In the genomic region with DNA sequence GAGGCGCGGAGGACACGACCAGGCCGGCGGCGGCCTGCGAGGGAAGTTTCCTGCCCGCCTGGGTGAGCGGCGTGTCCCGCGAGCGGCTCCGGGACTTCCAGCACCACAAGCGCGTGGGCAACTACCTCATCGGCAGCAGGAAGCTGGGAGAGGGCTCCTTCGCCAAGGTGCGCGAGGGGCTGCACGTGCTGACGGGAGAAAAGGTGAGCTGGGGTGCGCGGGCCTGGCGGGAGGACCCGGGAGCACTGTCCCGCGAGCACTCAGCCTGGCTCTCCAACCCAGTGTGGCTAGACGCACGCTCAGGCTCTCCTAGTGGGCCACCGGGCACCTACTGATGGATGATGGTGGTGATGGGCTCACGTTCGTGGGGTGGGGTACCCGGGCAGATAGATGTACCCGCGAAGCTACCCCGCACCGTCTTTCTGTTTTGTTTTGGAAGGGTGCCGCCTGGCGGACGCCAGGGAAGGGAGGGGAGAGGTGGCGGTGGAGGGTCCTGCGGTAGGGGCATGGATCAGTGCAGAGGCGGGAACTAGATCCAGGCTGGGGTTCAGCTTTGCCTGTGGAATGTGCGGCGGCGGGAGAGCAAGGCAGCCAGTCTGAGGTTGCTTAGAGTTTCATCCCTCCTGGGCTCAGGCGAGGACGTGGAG, we compare ENCODE assay signal across 7 mouse cellular contexts. TPM values are rescaled to one million over a fixed set of nuclear protein-coding genes. Genes with fewer than 3 reads are reported as not detected.
DNase-seq lines count a peak whose midpoint lies in the region; ATAC-seq and TF ChIP-seq lines count a peak whose summit lies in the region.

No protein-coding gene starts in this region.

- peak; percentile 33 for TF ChIP-seq CTCF in ES-Bruce4 (IDR thresholded peaks at IDR 0.05; ENCODE audit: low read depth, low read length)

- no peaks in the 10 kb centered on the region for H3K4me1 ChIP-seq in ES-Bruce4 (ENCODE audit: control insufficient read depth, insufficient read depth, low read length)
- peaks cover 48% of the 10 kb centered on the region for H3K4me1 ChIP-seq in forebrain, embryonic 10.5 days
- H3K4me1 ChIP-seq in midbrain, embryonic 11.5 days (ENCODE audit: control insufficient read depth, insufficient read depth, low read length): peaks cover 22% of the 10 kb centered on the region
- peaks cover 24% of the 10 kb centered on the region for H3K4me1 ChIP-seq in stomach, embryonic 14.5 days (ENCODE audit: control insufficient read depth, insufficient read depth, low read length)

- H3K27ac ChIP-seq in ES-Bruce4 (ENCODE audit: insufficient read depth, low read length): no peak overlapping the region
- H3K27ac ChIP-seq in forebrain, embryonic 10.5 days: peak overlapping the region; percentile 97
- H3K27ac ChIP-seq in midbrain, embryonic 11.5 days (ENCODE audit: low read depth, low read length): peak overlapping the region; percentile 97
- H3K27ac ChIP-seq in stomach, embryonic 14.5 days (ENCODE audit: low read length): peak overlapping the region; percentile 96

- DNase-seq in adrenal gland, postnatal 10 days: peak; percentile 65
- peak; percentile 82 for DNase-seq in forebrain, embryonic 10.5 days (ENCODE audit: extremely low spot score, low spot score)
- peak; percentile 79 for DNase-seq in left cerebral cortex, postnatal 4 days
- peak; percentile 97 for DNase-seq in midbrain, embryonic 11.5 days (ENCODE audit: low spot score, missing footprints)

- H3K36me3 ChIP-seq in ES-Bruce4 (ENCODE audit: control insufficient read depth, insufficient read depth, low read length, poor library complexity, severe bottlenecking): no peaks in the 10 kb centered on the region
- peaks cover 29% of the 10 kb centered on the region for H3K36me3 ChIP-seq in forebrain, embryonic 10.5 days (replicated peaks)
- H3K36me3 ChIP-seq in midbrain, embryonic 11.5 days (ENCODE audit: control insufficient read depth, insufficient read depth, low read length): peaks cover 15% of the 10 kb centered on the region
- peaks cover 6% of the 10 kb centered on the region; the same call in 1 of the 2 replicates for H3K36me3 ChIP-seq in stomach, embryonic 14.5 days (ENCODE audit: control insufficient read depth, insufficient read depth, low read length)

- H3K9me3 ChIP-seq in ES-Bruce4 (replicated peaks; ENCODE audit: control insufficient read depth, insufficient read depth, low read length, poor library complexity, severe bottlenecking): no peaks in the 10 kb centered on the region
- peaks cover 18% of the 10 kb centered on the region for H3K9me3 ChIP-seq in forebrain, embryonic 10.5 days
- no peaks in the 10 kb centered on the region for H3K9me3 ChIP-seq in midbrain, embryonic 11.5 days (ENCODE audit: control insufficient read depth, low read length)
- H3K9me3 ChIP-seq in stomach, embryonic 14.5 days (ENCODE audit: control insufficient read depth, low read depth, low read length): peaks cover 6% of the 10 kb centered on the region; the same call in 1 of the 2 replicates

- peak overlapping the region; percentile 81 for H3K4me3 ChIP-seq in ES-Bruce4 (ENCODE audit: low read depth, low read length)
- H3K4me3 ChIP-seq in forebrain, embryonic 10.5 days: peak overlapping the region; percentile 93
- H3K4me3 ChIP-seq in midbrain, embryonic 11.5 days (ENCODE audit: low read depth, low read length): peak overlapping the region; percentile 89
- H3K4me3 ChIP-seq in stomach, embryonic 14.5 days (ENCODE audit: low read depth, low read length): peak overlapping the region; percentile 89

- ATAC-seq in hematopoietic stem cell, adult 5-6 weeks (replicated peaks in 1 of 2; ENCODE audit: insufficient read depth in 1 of 2, low FRiP score in 2 of 2, low TSS enrichment in 1 of 2, low read depth in 1 of 2, poor library complexity in 2 of 2, severe bottlenecking in 2 of 2): peak; percentile 34 to 48; a peak in 3 of 4 replicates
- ATAC-seq in midbrain, embryonic 11.5 days (ENCODE audit: low FRiP score): peak; percentile 64
- peak; percentile 47 for ATAC-seq in stomach, embryonic 14.5 days (ENCODE audit: insufficient number of reproducible peaks, insufficient read depth, low FRiP score, low read depth)

- WGBS in forebrain, embryonic 10.5 days: under 1% methylated on average over 49 of the region's 49 CpGs
- under 1% methylated on average over 49 of the region's 49 CpGs for WGBS in midbrain, embryonic 11.5 days
- whole genome bisulfite sequencing in stomach, embryonic 14.5 days: under 1% methylated on average over 47 of the region's 49 CpGs

- H3K27me3 ChIP-seq in ES-Bruce4 (ENCODE audit: control insufficient read depth, insufficient read depth, low read length, poor library complexity, severe bottlenecking): peaks cover 2% of the 10 kb centered on the region; the same call in 1 of the 2 replicates
- peaks cover 31% of the 10 kb centered on the region for H3K27me3 ChIP-seq in forebrain, embryonic 10.5 days (ENCODE audit: poor library complexity, severe bottlenecking)
- H3K27me3 ChIP-seq in midbrain, embryonic 11.5 days (ENCODE audit: control insufficient read depth, insufficient read depth, low read length): peaks cover 3% of the 10 kb centered on the region; the same call in 1 of the 2 replicates
- no peaks in the 10 kb centered on the region for H3K27me3 ChIP-seq in stomach, embryonic 14.5 days (ENCODE audit: control insufficient read depth, insufficient read depth, low read length)

- TF ChIP-seq EP300 in ES-Bruce4 (IDR thresholded peaks at IDR 0.05; ENCODE audit: insufficient read depth, low read depth, low read length): no peak

- intact Hi-C loops in left cerebral cortex, postnatal 4 days (cut with DNase I): no loop called here

- H3K4me2 ChIP-seq in midbrain, embryonic 11.5 days: peak overlapping the region; percentile 90
- peak overlapping the region; percentile 81 for H3K4me2 ChIP-seq in stomach, embryonic 14.5 days (replicated peaks; ENCODE audit: low read depth, low read length)

- H3K9ac ChIP-seq in ES-Bruce4 (ENCODE audit: low read depth, poor library complexity, severe bottlenecking): peak overlapping the region; percentile 83
- H3K9ac ChIP-seq in midbrain, embryonic 11.5 days (ENCODE audit: low read length): peak overlapping the region; percentile 95
- H3K9ac ChIP-seq in stomach, embryonic 14.5 days (replicated peaks; ENCODE audit: low read depth, low read length): peak overlapping the region; percentile 78

- no peak for TF ChIP-seq POLR2A in ES-Bruce4 (IDR thresholded peaks at IDR 0.05; ENCODE audit: insufficient read depth, low read length)

RNA-seq across cellular contexts. Expression of gene Hunk, which starts 0.8 kb away (rescaled TPM):
- polyA plus RNA-seq in ES-Bruce4 (2011; ENCODE audit: insufficient read depth, insufficient read length, low read depth, missing spikeins): 13.6 and 15.5 TPM in 2 replicates
- total RNA-seq in adrenal gland, postnatal 10 days (2021): 1 to 10 TPM; 5.5 to 7.7 TPM
- 13.7 and 14.9 TPM in 2 replicates for polyA plus RNA-seq in forebrain, embryonic 10.5 days (2016; fragmentation: Nextera tagmentation; extraction: Ambion mirVana)
- total RNA-seq in hematopoietic stem cell, adult 5-6 weeks (2017): not detected in 2 replicates
- total RNA-seq in left cerebral cortex, postnatal 4 days (2021): 10 to 100 TPM; 12.6 to 15.2 TPM
- polyA plus RNA-seq in midbrain, embryonic 11.5 days (2014; fragmentation: Nextera tagmentation; extraction: Ambion mirVana): 9.7 TPM in 2 replicates
- 10.7 and 11.7 TPM in 2 replicates for polyA plus RNA-seq in stomach, embryonic 14.5 days (2014; fragmentation: Nextera tagmentation; extraction: Ambion mirVana)
